Mouse (Mus musculus) yolk sac, embryonic 10.5 days (tissue): ENCODE results near the gene Rgs5.

Experiments
- DNase-seq: peaks from one replicate; pipeline ENCODE4 v3.0.0-alpha.2; 2017; ENCODE audit warnings: low spot score

The Rgs5 gene

DNA sequence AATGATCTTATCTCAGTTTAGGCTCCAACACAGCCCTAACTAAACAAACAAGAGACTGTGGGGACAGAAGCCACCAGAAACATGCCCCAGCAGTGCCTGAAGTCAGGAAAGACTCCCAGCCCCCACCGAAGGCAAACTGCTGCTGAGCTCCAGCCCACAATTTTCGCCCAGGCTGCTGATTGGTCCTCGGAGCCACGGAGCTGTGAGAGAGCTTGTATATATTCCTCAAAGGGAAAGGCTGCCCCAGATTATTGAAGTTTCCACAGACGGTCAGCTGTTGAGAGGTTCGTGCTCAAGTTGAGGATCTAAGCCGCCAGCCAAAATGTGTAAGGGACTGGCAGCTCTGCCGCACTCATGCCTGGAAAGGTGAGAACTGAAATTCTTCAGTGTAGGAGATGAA, at the start of gene Rgs5:
Gene Rgs5 (plus strand): TSS at position 246 of the 400 bp plus-strand sequence.
- peak; percentile 17 for DNase-seq

DNA sequence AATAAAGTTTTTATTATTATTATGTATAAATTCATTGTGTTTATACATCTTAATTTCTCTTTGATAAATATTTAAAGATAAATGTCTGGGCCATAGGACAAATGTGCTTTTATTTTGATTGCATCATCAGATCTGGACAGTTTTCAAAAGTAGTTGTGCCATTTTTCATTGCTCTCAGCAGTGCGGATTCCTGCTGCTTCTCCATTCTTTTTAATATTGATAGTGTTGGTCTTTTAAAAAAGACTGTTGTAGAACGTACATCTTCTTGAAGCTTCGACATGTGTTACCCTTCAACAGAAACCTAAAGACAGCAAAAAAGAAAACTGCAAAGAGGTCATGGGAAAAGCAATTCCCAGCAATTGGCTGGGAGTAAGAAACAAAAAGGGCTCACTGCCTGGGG, 49.1 kb upstream of the Rgs5 start:
- DNase-seq: no peak

DNA sequence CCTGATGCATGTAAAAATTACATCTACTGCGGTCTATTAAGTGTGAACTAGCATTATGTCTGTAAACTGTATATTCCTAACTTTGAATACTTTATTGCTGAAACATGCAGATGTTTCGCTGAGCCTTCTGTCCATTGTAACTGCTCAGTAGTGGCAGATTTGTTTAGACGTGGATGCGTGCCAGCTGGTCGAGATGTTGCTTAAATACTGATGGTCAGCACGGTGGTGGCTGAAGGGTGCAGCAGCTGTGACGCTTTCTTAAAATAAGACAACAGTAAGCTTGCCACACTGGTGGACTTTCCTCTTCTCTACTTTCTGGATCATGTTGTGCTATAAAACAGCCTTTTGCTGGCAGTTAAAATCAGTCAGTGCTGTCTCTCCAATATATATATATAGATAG, 25.6 kb upstream of the Rgs5 start:
- no peak for DNase-seq

DNA sequence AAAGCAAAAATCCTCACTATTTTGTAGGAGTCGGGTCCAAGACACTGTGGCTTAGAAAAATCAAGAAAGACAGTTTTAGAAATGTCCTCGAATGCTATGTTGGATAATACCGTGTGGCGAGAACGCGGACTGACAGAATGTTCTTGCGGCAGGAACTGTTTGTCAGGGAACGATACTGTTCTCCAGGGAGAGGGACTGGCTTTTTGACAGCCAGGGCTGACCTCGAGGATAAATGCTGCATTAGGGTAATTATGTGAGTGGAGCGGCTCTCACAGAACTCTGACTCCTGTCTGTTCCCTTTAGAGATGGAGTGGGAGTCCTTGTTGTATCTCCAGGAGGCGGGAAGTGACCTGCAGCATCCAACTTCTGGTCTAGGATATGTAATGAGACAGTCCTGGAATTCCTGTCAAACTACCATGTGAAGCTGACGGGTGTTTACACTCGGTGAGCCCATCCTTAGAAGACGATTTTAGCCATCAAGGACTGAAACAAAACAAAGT, 18.0 kb upstream of the Rgs5 start:
- DNase-seq: no peak

DNA sequence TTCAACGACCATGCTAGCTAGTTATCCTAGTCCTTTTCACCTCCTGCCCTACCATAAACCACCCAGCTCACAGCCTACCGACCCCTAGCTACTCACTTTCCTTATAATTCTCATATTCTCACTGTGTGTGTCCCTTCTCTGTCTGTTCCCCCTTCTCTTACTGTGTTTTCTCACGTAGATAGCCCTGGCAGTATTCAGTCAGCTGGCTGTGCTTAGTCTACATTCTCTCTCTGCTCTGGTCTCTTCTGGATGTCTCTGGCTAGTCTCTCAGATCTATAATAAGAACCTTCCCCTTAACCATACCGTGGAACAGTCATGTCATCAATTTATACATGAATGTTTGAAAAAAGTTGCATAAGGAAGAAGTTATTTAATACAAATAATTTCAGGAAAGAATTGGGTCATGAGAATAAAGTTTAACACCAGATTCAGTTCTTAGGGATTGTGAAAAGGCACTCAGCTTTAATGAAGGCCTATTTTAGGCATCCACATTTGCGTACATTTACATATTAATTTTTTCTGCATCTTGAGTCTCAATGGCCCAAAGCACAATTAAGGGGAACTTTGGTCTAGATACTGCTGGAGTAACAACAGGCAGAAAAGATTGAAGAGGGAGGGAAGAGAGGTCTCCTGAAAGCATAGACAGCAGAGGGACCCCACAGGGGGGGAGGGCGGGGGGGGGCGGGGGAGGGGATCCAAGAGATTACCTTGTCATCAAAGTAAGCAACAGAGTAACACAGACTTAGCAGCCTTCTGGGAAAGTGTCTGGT, 10.2 kb upstream of the Rgs5 start:
- no peak for DNase-seq

DNA sequence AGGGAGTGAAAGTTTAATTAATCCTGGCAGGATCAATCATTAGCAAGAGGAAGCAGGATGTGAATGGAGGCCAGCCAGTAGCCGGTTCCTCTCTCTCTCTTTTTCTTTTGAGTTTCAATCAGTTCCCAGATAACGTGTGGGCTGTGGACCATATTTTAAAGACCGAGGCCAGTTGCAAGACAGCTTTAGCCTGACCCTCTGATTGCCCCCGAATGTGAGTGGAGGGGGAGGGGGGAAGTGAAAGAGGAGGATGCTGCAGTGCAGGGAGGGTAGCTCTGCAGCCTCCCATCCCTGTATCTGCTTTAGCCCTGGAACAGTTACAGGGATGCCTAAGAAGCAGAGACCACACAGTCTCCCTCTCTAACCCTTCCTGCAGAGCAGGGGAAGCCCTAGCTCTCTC, 4.2 kb downstream of the Rgs5 start:
- DNase-seq: no peak

DNA sequence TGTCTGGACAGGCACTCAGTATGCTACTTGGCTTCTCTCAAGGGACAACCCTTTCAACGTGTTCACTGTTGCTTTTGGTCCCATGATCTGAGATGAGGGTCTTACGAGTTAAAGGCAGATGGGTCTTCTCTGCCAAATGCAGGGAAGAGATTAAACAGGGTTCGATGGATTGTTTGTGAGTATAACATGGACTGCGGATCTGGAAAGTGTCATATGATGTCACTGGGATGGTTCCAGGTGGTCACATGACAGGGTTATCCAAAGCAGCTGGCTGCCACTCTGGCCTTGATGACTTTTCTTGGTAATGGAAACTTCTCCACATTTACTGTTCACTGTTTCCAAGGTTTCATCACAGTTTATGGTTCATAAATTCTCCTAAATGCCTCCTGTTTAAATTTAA, 12.0 kb downstream of the Rgs5 start:
- no peak for DNase-seq

DNA sequence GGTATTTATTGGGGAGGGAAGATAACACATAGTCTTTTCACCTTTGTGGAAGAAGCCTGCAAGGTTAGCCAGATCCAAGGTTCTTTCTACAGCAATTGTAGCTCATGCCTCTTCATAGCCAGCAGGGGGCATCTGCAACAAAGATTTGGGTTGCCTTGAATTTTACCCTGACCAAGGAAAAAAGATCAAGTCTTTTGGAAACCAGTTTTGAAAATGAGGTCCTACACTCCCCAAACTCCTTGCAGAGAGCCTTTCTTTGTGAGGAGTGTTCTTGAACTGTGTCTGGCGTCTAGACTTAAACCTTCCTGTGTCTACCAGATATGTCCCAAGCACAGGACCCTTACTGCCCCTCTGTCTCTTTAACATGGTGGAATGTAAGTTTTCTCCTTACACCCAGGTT, 15.4 kb downstream of the Rgs5 start:
- no peak for DNase-seq

DNA sequence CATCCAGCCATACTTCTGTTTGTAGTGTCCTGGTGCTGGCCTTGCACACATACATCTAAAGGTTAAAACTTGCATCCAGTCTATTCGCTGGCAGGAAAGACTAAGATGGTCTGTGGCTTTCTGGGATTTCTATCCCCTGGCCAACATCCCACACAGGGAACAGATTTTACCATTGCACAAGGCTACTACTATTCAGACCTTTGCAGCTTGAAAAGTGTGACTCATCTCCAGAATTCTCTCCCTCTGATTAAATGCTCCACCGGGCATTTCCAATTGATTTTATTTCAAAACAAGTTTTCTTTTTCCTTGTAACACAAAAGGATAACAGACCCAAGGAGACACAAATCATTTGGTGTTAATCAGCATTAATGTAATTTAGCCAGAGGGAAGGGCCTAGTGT, 16.5 kb downstream of the Rgs5 start:
- no peak for DNase-seq

DNA sequence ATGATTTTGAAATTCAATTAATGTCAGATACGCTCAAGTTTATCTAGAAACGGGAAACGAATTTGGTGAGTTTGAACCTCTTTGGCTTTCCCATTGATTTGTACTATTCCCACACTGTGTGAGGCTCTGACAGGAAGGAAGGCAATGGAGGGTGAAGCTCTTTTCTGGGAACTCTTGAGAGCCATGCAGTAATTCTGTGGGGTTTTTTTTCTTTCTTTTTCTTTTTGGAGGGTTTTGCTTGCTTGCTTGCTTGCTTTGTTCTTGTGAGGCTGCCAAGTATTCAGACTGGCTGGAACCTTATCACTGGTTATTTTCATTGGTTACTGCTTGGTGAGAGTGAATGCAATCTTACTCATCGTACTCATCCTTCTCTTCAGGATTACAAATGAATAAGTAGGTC, 17.0 kb downstream of the Rgs5 start:
- DNase-seq: no peak

DNA sequence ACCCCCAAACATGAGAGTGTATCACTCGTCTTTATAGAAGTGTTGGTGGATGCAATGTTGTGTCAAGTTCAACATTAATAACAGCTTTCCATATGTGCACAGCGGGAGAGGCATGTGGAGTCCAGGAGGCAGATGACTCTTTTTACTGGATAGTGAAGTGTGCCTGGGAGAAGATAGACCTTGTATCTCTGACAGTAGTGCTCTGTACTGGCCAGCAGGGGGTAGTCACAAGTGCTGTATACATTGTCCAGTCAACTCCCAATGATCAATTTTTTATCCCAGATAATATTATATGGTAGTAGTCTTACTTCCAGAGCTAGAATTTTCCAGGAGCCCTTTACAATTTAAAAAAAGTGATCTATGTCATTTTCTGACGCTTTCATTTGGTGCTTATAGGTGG, 18.8 kb downstream of the Rgs5 start:
- no peak for DNase-seq

DNA sequence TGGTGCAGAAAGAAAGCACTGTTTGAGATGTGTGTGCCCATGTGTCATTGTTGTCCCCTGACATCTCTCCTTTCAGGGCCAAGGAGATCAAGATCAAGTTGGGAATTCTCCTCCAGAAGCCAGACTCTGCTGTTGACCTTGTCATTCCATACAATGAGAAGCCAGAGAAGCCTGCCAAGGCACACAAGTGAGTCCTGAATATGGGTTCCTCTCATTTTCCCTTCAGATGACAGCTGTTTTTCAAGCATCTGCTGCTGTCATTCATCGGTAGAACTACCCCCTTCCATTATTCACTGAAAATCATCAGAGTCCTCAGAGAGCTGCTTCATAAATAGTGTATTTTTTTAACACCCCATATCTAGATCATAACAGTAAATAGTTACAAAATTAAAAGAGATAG, 21.4 kb downstream of the Rgs5 start:
- no peak for DNase-seq

DNA sequence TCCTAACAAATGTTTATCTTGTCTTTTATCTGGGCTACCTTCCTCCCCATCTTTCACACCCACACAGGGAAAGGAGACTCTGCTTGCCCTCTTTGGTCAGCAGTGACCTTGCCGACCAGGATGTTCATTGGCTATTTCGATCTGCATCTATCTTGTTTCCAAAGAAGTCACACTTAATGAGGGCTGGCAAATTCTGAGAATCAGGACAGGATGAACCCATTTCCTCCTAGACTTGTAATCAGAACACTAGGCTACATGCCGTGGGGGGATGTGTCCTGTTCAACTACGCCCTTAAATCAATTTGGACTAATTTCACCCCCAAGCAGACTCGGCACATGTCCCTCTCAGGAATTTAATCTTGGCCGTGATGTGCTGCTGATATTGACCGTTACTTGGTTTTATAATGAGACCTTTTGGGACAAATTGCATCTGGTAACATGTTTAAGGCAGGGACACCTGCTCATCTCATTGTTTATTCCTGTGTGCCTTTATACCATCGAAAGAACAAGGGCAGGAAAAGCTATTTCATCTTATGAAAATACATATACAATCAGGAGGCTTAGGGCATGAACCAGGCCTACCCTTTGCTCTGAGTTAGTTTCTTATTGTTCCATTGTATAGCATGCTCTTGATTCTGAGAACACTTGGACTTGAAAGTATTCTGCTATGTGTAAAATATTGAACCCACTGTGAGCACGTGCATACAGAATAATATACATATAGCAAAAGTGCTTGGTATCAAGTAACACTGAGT, 25.3 kb downstream of the Rgs5 start:
- no peak for DNase-seq

DNA sequence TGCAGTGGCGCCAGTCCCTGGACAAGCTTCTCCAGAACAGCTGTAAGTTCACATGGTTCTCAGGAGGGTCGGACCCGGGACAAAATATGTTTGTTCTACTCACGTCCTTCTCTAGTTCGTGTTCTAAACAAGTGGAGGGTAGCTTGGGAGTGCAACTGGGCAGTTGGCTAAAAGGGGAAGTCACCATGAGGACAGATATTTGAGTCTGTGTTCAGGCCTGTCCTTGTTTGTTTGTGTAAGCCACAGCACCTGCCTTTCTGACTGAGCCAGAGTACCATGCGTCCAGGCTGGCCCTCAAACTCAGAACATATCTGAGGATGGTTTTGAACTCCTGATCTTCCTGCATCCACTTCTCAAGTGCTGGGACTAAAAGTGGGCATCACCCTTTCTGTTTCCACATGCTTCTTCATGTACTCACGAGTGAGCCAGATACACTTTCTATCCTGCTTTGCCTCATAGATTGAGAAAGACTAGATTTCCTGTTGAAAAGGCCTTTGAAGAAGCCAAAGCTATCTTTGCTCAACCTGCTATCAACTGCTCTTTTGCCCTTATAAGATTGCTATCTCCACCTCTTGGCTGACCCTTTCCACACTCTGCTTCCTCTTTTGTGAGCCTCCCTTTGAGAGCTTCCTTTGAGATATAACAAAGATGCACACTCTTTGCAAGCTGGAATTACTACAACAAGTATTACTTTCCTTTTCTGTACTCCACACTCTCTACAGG, 27.6 kb downstream of the Rgs5 start:
- DNase-seq: no peak

DNA sequence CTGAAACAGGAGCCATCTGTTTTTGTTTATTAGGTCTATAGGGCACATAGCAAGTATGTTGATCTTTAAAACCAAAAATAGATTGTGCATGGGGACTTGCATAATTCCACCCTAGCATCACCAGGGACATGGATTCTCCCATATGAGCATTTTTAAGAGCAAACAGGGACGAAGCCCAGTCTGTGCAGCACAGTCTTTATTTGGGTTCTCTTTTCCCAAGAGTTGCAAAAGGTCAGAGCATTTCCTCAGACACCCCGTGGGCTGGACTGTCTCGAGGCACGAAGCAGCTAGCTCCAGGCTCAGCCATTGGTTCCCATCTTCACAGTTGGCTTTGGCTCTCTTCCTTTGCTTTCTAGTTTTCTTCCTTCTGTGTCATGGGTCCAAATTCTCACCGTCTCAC, 30.0 kb downstream of the Rgs5 start:
- no peak for DNase-seq

DNA sequence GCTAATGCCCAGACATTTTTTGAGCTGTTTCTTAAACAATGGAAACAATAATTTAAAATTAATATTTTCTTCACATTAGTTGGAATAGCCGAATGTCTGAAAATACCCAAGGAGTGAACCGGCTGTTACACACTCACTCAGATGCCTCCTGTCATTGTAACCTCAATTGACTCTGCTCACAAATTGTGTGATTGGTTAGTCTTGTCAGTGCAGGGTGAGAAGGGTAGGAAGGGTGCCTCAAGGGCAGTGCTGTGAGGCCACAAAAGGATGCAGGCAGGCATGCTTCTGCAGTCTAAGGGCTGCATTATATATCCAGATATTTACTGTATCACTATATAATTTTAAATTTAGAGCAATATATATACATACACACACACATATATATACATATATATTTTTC, 37.7 kb downstream of the Rgs5 start:
- DNase-seq: no peak

DNA sequence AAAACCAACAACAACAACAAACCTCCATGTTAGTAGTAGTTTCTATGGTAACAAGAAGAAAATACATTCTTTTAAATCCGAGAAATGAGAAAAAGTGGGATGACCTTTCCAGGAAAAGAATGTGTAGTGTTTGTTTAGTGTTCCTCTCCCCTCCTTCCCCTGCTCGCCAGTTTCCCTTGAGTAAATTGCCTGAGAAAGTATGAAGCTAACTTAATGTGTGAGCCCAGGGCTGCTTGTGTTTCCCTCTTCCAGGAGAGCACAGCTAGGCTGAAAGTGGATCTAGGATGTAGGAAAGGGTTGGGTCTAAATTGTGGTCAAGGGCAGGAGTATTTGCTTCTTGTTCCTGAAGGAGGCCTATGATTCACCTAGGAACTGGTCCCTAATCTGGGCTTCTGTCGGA, 38.2 kb downstream of the Rgs5 start:
- DNase-seq: no peak

DNA sequence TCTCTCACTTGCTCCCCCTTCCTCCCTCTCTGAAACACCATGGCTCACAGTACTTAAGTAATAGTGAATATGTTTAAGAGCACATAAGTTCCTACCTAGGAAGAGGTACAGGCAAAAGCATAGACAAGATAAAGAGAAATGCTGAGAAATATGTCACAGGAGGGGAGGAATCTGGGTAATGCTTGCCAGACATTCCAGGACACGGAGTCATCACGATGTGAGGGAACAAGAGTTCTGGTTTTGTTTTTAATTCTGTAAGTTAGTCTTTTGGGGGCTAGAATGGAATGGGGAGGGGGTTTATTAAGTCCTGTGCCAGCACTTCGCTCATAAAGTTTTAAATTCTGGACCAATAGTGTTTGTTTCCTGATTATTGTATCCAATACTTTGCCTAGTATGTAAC, 40.1 kb downstream of the Rgs5 start:
- DNase-seq: no peak

DNA sequence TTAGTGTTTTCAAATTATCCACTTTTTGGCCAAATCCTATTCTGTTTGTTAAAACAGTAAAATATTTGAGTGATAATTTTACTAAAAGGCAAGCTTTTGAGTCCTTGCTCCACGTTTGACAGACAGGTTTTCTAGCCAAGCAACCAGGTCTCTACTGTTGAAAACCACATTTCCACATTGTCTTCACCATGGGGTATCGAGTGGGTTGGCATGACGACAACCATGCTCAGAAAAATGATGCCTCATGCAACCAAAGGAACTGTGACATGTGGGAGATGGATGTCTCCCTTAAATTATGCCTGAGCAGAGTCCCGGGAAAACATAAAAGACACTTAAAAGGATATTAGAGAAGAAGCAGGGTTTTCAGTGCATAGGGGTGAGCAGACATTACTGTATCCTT, 41.9 kb downstream of the Rgs5 start:
- DNase-seq: no peak

DNA sequence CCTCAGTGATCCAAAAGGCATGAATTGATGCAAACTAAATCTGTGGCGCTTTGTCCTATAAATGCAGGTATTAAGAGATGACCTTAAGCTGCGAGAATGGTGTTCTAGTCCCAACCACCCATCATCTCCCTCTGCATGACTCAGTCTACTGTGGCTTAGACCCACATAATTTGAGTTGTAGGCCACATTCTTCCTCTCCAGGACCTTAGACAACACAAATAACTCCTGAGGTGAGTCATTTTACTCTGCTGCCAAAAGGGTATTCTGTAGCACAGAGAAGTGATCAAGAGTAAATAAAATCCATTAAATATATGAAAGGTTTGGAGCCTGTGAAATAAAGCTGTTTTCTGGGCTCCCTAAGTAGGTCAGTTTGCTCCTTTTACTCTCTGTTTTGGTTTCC, 43.9 kb downstream of the Rgs5 start:
- DNase-seq: no peak

DNA sequence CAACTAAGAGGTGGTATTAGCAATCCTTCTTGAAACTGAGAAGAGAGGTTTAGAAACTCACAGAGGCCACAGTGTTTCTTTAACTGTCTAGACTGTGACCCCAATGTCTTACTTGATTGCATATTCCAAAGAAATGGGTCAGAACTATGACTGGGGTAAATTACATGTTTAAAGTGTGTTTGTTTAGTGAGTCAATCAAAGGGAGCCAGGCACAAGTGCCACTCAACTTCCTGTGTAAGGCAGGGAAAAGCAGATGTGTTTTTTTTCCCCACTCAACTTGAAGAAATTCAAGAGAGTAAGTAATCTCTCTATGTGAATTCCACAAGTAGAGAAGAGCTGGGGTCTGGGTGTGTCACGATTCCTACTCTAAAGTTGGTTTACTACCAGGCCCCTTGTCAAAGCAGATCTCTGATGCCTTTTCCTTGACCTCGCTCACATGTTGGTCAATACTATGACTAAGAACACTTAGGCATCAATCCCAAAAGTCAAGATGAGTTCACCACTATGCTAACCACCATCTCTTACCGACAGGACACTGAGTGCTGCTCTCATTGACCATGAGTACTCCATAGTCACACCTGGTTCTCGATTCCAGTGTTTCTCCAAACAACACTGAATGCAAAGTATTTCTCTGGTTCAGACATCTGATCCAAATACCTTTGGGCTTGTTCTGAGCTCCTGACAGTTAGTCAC, 49.2 kb downstream of the Rgs5 start:
- no peak for DNase-seq

DNA sequence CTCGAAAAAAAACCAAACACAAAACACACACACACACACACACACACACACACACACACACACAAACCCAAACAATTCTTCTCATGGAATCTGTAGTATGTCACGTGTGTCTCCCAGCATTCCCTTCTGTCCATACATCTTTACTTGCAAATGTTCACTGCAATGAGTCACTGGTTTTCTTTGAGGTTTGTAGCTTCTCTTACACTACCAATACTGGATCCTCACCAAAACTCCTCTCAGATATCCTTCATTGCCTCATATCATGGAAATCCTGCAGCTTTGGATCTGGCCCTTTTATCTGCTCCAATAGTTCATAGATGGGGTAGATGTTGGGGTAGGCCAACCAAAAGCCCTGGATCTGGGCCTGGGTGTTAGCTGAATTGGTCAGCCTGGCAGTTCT, 66.5 kb downstream of the Rgs5 start:
- DNase-seq: no peak
